Mouse (Mus musculus) spleen, adult 2 months (tissue): ENCODE results near the gene Tmf1. TPM values are rescaled to one million over a fixed set of nuclear protein-coding genes. Genes with fewer than 3 reads are reported as not detected.

Source experiments
- DNase-seq, 2 experiments: peaks; one replicate each; pipeline versions ENCODE4 v3.0.0 to v3.0.0-alpha.2; 2012 to 2021; ENCODE audit warnings: low spot score in 2 of 2, low read depth in 1 of 2
- H3K27ac ChIP-seq: fragments of 200-500 bp; 2 replicates; pipeline ENCODE4 v1.5.1; 2012; ENCODE audit warnings: low read length, inconsistent platforms; ENCODE audit not compliant: insufficient read depth
- H3K27me3 ChIP-seq: fragments of 200-500 bp; 2 replicates; pipeline ENCODE4 v1.6.1; 2012; ENCODE audit warnings: mild to moderate bottlenecking, moderate library complexity, low read length, inconsistent platforms; ENCODE audit not compliant: control insufficient read depth, insufficient read depth
- H3K36me3 ChIP-seq: fragments of 200-500 bp; 2 replicates; pipeline ENCODE4 v1.6.1; 2012; ENCODE audit warnings: mild to moderate bottlenecking, low read length, inconsistent platforms; ENCODE audit not compliant: control insufficient read depth, insufficient read depth
- H3K4me1 ChIP-seq: fragments of 200-500 bp; 2 replicates; pipeline ENCODE4 v1.6.1; 2011; ENCODE audit warnings: inconsistent platforms; ENCODE audit not compliant: control insufficient read depth, insufficient read depth, insufficient read length
- H3K4me3 ChIP-seq: fragments of 200-500 bp; 2 replicates; pipeline ENCODE4 v1.5.1; 2011; ENCODE audit warnings: mild to moderate bottlenecking, inconsistent platforms; ENCODE audit not compliant: insufficient read depth, insufficient read length; ENCODE audit errors: extremely low read depth
- CTCF ChIP-seq: fragments of 200-500 bp; IDR thresholded peaks from 2 replicates; pipeline ENCODE4 v1.5.1; 2011; ENCODE audit warnings: mild to moderate bottlenecking, inconsistent platforms; ENCODE audit not compliant: insufficient read depth, insufficient read length, insufficient replicate concordance; ENCODE audit errors: extremely low read depth
- POLR2A ChIP-seq: fragments of 200-500 bp; IDR thresholded peaks from 2 replicates; pipeline ENCODE4 v1.6.1; 2011; ENCODE audit warnings: low read depth, low read length, inconsistent platforms
- WGBS: fragments of 180-500 bp; shearing (Covaris S2); methylation state at CpG from one replicate; pipeline ENCODE4 v1.1.7; 2018; 5-methylcytosine and 5-hydroxymethylcytosine counted together
- polyA plus RNA-seq: library from polyadenylated mRNA; depleted of rRNA; stranded (reverse); fragments of >200 nt; gene quantifications from 2 replicates; pipeline ENCODE4 v1.2.3, GENCODE M21; 2012

Tmf1 gene
- polyA plus RNA-seq, 1 experiment: 2.4 TPM

GRCm38 (mm10) chr6:97141811-97142210 is 37.1 kb downstream of the Tmf1 start:
- Histone ChIP-seq H3K27ac (no peak overlapping the region), H3K27me3 (no peaks in the 10 kb centered on the region), H3K36me3 (peaks cover 5% of the 10 kb centered on the region), H3K4me3 (no peak overlapping the region), H3K4me1 (no peaks in the 10 kb centered on the region)
- 89% methylated on average over 7 of the region's 7 CpGs for WGBS
- TF ChIP-seq POLR2A: no peak
- DNase-seq: no peak

DNA sequence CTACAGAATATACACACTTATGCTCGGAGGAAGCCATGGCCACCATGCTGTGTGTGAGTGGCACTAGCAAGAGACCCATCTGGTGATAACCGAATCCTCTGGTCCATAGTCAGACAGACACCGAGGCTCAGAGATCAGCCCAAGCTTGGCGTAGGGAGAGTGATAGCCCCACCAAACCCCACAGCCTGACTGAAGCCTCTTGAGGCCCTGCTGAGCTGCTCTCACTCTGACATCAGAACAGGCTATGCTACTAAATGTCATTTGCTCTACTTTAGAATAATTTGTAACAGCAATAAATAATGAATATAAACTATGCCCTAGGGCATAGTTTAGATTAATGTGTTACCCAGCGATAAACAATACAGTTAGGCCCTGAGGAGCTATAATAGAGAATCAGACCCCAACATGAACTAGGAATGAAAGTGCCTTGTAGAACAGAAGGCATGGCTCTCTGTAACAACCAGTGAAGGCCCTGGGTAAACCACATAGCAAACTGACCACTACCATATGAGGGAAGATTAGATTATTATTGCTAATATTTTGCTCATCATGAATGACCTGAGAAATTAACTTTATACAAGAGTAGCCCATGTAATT is 46.1 kb downstream of the Tmf1 start:
- H3K27ac ChIP-seq: no peak overlapping the region
- H3K36me3 ChIP-seq: peaks cover 7% of the 10 kb centered on the region
- no peak for DNase-seq
- TF ChIP-seq CTCF (no peak), POLR2A (no peak)
- H3K4me1 ChIP-seq: no peaks in the 10 kb centered on the region
- H3K4me3 ChIP-seq: no peak overlapping the region
- no peaks in the 10 kb centered on the region for H3K27me3 ChIP-seq
- WGBS: 95% methylated on average over 5 of the region's 5 CpGs

- Histone ChIP-seq H3K27me3 (no peaks in the 10 kb centered on the region), H3K4me1 (no peaks in the 10 kb centered on the region), H3K27ac (no peak overlapping the region), H3K36me3 (peaks cover 7% of the 10 kb centered on the region), H3K4me3 (no peak overlapping the region)
- 80% methylated on average over 4 of the region's 4 CpGs for WGBS
- no peak for TF ChIP-seq CTCF
- no peak for TF ChIP-seq POLR2A
- no peak for DNase-seq
Observed at GRCm38 (mm10) chr6:97131808-97132207, 47.1 kb downstream of the Tmf1 start.

DNA sequence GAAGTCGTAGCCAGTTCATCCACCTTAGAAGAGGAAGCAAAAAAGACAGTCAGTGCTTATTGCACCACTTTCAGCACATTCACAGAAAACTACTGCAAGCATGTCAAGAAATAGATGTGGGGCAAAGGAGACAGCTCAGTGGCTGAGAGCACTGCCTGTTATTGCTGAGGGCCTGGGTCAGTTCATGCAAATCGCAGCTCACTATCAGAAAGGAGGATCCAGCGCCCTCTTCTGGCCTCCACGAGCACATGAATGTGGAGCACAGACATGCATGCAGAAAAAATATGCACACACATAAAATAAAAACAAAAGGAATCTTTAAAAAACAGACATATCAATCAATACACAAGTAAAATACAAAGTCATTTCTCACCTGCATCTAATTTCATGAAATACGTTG is 47.9 kb downstream of the Tmf1 start:
- TF ChIP-seq POLR2A (no peak), CTCF (no peak)
- H3K27me3 ChIP-seq: no peaks in the 10 kb centered on the region
- no peak overlapping the region for H3K27ac ChIP-seq
- 88% methylated on average over 5 of the region's 5 CpGs for WGBS
- no peak overlapping the region for H3K4me3 ChIP-seq
- no peaks in the 10 kb centered on the region for H3K4me1 ChIP-seq
- H3K36me3 ChIP-seq: peaks cover 7% of the 10 kb centered on the region
- DNase-seq: no peak

DNA sequence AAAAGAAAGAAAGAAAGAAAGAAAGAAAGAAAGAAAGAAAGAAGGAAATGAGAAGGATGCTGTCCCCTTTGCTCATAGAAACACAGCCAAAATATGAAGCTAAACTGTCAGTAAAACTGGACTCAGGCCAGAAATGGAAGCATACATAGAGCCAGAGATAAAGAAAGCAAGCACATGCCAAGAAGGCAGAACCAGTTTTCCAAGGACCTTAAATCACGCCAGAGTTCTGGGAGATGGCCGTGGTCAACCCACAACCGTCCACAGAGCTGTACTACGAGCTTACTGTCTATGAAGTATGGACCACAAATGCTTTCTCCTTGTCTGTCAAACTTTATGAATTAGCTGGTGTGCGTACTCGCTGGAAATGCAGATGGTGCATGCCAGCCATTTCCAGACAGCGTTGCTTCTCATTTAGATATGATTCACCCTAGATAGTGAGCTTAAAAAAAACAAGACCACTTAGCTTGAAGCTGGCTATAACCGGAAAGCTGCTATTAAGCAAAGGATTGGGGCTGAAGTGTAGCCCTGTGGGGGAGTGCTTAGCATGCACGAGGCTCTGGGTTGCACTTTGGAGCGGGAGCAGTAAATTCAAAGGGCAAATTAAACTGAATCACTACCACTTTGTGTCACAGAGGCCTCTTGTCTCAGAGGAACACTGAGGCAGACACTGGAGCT is 54.4 kb downstream of the Tmf1 start:
- Histone ChIP-seq H3K27me3 (no peaks in the 10 kb centered on the region), H3K4me1 (no peaks in the 10 kb centered on the region), H3K36me3 (0 out of 2 replicates have a peak, but pooled peaks cover 5% of the 10 kb centered on the region), H3K4me3 (no peak overlapping the region), H3K27ac (no peak overlapping the region)
- WGBS: 85% methylated on average over 10 of the region's 10 CpGs
- TF ChIP-seq CTCF (no peak), POLR2A (no peak)
- DNase-seq: no peak

GRCm38 (mm10) chr6:97120922-97121321 is 58.0 kb downstream of the Tmf1 start:
- WGBS: 92% methylated on average over 4 of the region's 4 CpGs
- TF ChIP-seq POLR2A (no peak), CTCF (no peak)
- Histone ChIP-seq H3K4me1 (no peaks in the 10 kb centered on the region), H3K27ac (no peak overlapping the region), H3K36me3 (peaks cover 8% of the 10 kb centered on the region), H3K4me3 (no peak overlapping the region), H3K27me3 (no peaks in the 10 kb centered on the region)
- DNase-seq: no peak

- Histone ChIP-seq H3K4me3 (no peak overlapping the region), H3K36me3 (peaks cover 11% of the 10 kb centered on the region), H3K27me3 (no peaks in the 10 kb centered on the region), H3K4me1 (no peaks in the 10 kb centered on the region), H3K27ac (no peak overlapping the region)
- no peak for TF ChIP-seq POLR2A
- DNase-seq: no peak
- 96% methylated on average over 3 of the region's 3 CpGs for WGBS
Observed at GRCm38 (mm10) chr6:97118327-97118726, 60.6 kb downstream of the Tmf1 start.
